Mouse (Mus musculus) left cerebral cortex, postnatal 14 days (tissue): ENCODE measurements around the gene Tnf. TPM values are rescaled to one million over a fixed set of nuclear protein-coding genes. Genes with fewer than 3 reads are reported as not detected.

Source experiments
- DNase-seq, 2 experiments: peaks; one replicate each; pipeline ENCODE4 v3.0.0; 2021 to 2022; ENCODE audit warnings: low spot score in 2 of 2, mixed read lengths in 1 of 2
- intact Hi-C: fragments of 180-260 bp; cut with DNase I; formaldehyde crosslinking; loops from one replicate; pipeline ENCODE4 v1.15.1; 2025
- total RNA-seq, 2 experiments: library from RNA; stranded (reverse); gene quantifications; 2 replicates each; pipeline ENCODE4 v1.2.3; 2021

Gene Tnf
- total RNA-seq, 2 experiments from 2014 or later = not detected

GRCm38 (mm10) chr17:35205380-35205769 is 3.6 kb upstream of the Tnf start:
- no peak for DNase-seq
- intact Hi-C loops = no loop called here

- no peak for DNase-seq
- intact Hi-C loops = loop anchor here (1.0 kb wide), 1 partner anchor 23 kb away; no protein-coding TSS in a partner anchor
Observed at GRCm38 (mm10) chr17:35204494-35205379, 2.9 kb upstream of the Tnf start, which contains the start of gene Lta. Gene Lta, minus strand, starts transcription at chr17:35205351.

GRCm38 (mm10) chr17:35202442-35202841 is 635 bp upstream of the Tnf start:
- no peak for DNase-seq
- intact Hi-C loops = no loop called here

GRCm38 (mm10) chr17:35201128-35201527 is 679 bp downstream of the Tnf start:
- DNase-seq = no peak
- intact Hi-C loops = no loop called here

- intact Hi-C loops = no loop called here
Observed at GRCm38 (mm10) chr17:35200398-35200797, 1.4 kb downstream of the Tnf start.

GRCm38 (mm10) chr17:35198946-35199345 is 2.9 kb downstream of the Tnf start:
- intact Hi-C loops = no loop called here
- DNase-seq = no peak

More at GRCm38 (mm10) chr17:35200398-35200797, 1.4 kb downstream of the Tnf start:
- no peak for DNase-seq

- intact Hi-C loops = no loop called here
- no peak for DNase-seq
Observed at GRCm38 (mm10) chr17:35198029-35198428, 3.8 kb downstream of the Tnf start.

- DNase-seq = no peak
- intact Hi-C loops = no loop called here
Observed at GRCm38 (mm10) chr17:35197126-35197525, 4.7 kb downstream of the Tnf start.

- DNase-seq = no peak
- intact Hi-C loops = no loop called here
Observed at GRCm38 (mm10) chr17:35196321-35196641, 5.5 kb downstream of the Tnf start.

- intact Hi-C loops = no loop called here
- peak; percentile 85 to 94 for DNase-seq
Observed at GRCm38 (mm10) chr17:35195631-35196320, 6.0 kb downstream of the Tnf start.

- no peak for DNase-seq
- intact Hi-C loops = no loop called here
Observed at GRCm38 (mm10) chr17:35194844-35195630, 6.8 kb downstream of the Tnf start.

GRCm38 (mm10) chr17:35193881-35194843 is 7.6 kb downstream of the Tnf start, which contains the start of gene Ltb:
Gene Ltb, plus strand, starts transcription at chr17:35194439.
- intact Hi-C loops = no loop called here
- DNase-seq = no peak

- DNase-seq = no peak
- intact Hi-C loops = no loop called here
Observed at GRCm38 (mm10) chr17:35192924-35193323, 8.9 kb downstream of the Tnf start.

GRCm38 (mm10) chr17:35191723-35192122 is 10.1 kb downstream of the Tnf start:
- intact Hi-C loops = no loop called here
- DNase-seq = no peak

- intact Hi-C loops = no loop called here
- no peak for DNase-seq
Observed at GRCm38 (mm10) chr17:35190096-35190495, 11.7 kb downstream of the Tnf start.

GRCm38 (mm10) chr17:35189186-35189585 is 12.6 kb downstream of the Tnf start:
- intact Hi-C loops = no loop called here
- DNase-seq = no peak

GRCm38 (mm10) chr17:35187959-35188610 is 13.7 kb downstream of the Tnf start, which contains the start of gene Lst1:
Gene Lst1, minus strand, starts transcription at chr17:35188439.
- intact Hi-C loops = no loop called here
- DNase-seq = no peak

GRCm38 (mm10) chr17:35187345-35187744 is 14.5 kb downstream of the Tnf start:
- no peak for DNase-seq
- intact Hi-C loops = no loop called here
